Mouse (Mus musculus) E14TG2a.4 (cell line): ENCODE results near the gene Sh3gl2.
A peak's percentile ranks its signal among the peaks of the same experiment; 100 is the strongest.

Experiments
- H3K27me3 ChIP-seq: 2 replicates; pipeline ENCODE4 v1.6.1; 2014; ENCODE audit warnings: low read length, control low read depth; ENCODE audit not compliant: insufficient read depth
- H3K36me3 ChIP-seq: 2 replicates; pipeline ENCODE4 v1.6.1; 2014; ENCODE audit warnings: low read length, control low read depth; ENCODE audit not compliant: insufficient read depth
- H3K4me1 ChIP-seq: replicated peaks from 2 replicates; pipeline ENCODE4 v1.6.1; 2014; ENCODE audit warnings: low read depth, low read length, control low read depth
- H3K4me3 ChIP-seq: replicated peaks from 2 replicates; pipeline ENCODE4 v1.5.1; 2014; ENCODE audit warnings: mild to moderate bottlenecking, low read length
- H3K9me3 ChIP-seq: 2 replicates; pipeline ENCODE4 v1.6.1; 2014; ENCODE audit warnings: low read length, control low read depth
- CTCF ChIP-seq: conservative IDR thresholded peaks from 2 replicates; pipeline ENCODE4 v1.5.1; 2014; ENCODE audit warnings: low read length
- NANOG ChIP-seq: IDR thresholded peaks from 2 replicates; pipeline ENCODE4 v1.6.1; 2014; ENCODE audit warnings: borderline replicate concordance, low read length, mixed read lengths
- POU5F1 ChIP-seq: IDR thresholded peaks from 2 replicates; pipeline ENCODE4 v1.6.1; 2014; ENCODE audit warnings: low read length, borderline replicate concordance

Sh3gl2 gene

GRCm38 (mm10) chr4:85385241-85385640 lies 180.3 kb downstream of the Sh3gl2 start:
- Histone ChIP-seq H3K4me1 (peaks cover 3% of the 10 kb centered on the region; the same call in 1 of the 2 replicates), H3K9me3 (no peaks in the 10 kb centered on the region)
- TF ChIP-seq POU5F1 (no peak), NANOG (no peak), CTCF (no peak)

GRCm38 (mm10) chr4:85387676-85388075 lies 182.8 kb downstream of the Sh3gl2 start:
- TF ChIP-seq NANOG (no peak), POU5F1 (no peak), CTCF (no peak)
- no peaks in the 10 kb centered on the region for H3K27me3 ChIP-seq
- H3K4me1 ChIP-seq = peaks cover 3% of the 10 kb centered on the region; the same call in 1 of the 2 replicates
- H3K9me3 ChIP-seq = peaks cover 7% of the 10 kb centered on the region; the same call in 1 of the 2 replicates
- peaks cover 48% of the 10 kb centered on the region for H3K36me3 ChIP-seq
- H3K4me3 ChIP-seq = no peak overlapping the region

More at GRCm38 (mm10) chr4:85385241-85385640, 180.3 kb downstream of the Sh3gl2 start:
- H3K36me3 ChIP-seq = peaks cover 49% of the 10 kb centered on the region
- H3K27me3 ChIP-seq = no peaks in the 10 kb centered on the region
- no peak overlapping the region for H3K4me3 ChIP-seq

GRCm38 (mm10) chr4:85391795-85392194 lies 186.9 kb downstream of the Sh3gl2 start:
- peaks cover 7% of the 10 kb centered on the region; the same call in 1 of the 2 replicates for H3K9me3 ChIP-seq
- H3K4me1 ChIP-seq = 0 out of 2 replicates have a peak, but pooled peaks cover 3% of the 10 kb centered on the region
- TF ChIP-seq POU5F1 (no peak), CTCF (peak; percentile 8; the same call in 1 of the 2 replicates), NANOG (no peak)
- no peaks in the 10 kb centered on the region for H3K27me3 ChIP-seq
- no peak overlapping the region for H3K4me3 ChIP-seq
- H3K36me3 ChIP-seq = peaks cover 44% of the 10 kb centered on the region

- H3K36me3 ChIP-seq = no peaks in the 10 kb centered on the region
- no peak overlapping the region for H3K4me3 ChIP-seq
- no peak for TF ChIP-seq POU5F1
- TF ChIP-seq NANOG = no peak
- TF ChIP-seq CTCF = no peak
- no peaks in the 10 kb centered on the region for H3K9me3 ChIP-seq
- H3K4me1 ChIP-seq = peaks cover 13% of the 10 kb centered on the region; the same call in 1 of the 2 replicates
- H3K27me3 ChIP-seq = no peaks in the 10 kb centered on the region
These were observed 193.8 kb downstream of the Sh3gl2 start for GRCm38 (mm10) chr4:85398765-85399164.

- Histone ChIP-seq H3K4me1 (peaks cover 11% of the 10 kb centered on the region; the same call in 1 of the 2 replicates), H3K4me3 (no peak overlapping the region), H3K36me3 (no peaks in the 10 kb centered on the region), H3K27me3 (no peaks in the 10 kb centered on the region), H3K9me3 (no peaks in the 10 kb centered on the region)
- peak; percentile 64 for TF ChIP-seq CTCF
- TF ChIP-seq NANOG = no peak
These were observed 197.9 kb downstream of the Sh3gl2 start for GRCm38 (mm10) chr4:85402823-85403222.

GRCm38 (mm10) chr4:85404424-85405194 lies 199.7 kb downstream of the Sh3gl2 start:
- Histone ChIP-seq H3K27me3 (no peaks in the 10 kb centered on the region), H3K4me3 (no peak overlapping the region), H3K9me3 (no peaks in the 10 kb centered on the region), H3K36me3 (no peaks in the 10 kb centered on the region), H3K4me1 (peaks cover 7% of the 10 kb centered on the region; the same call in 1 of the 2 replicates)
- TF ChIP-seq CTCF = peak; percentile 100
- no peak for TF ChIP-seq POU5F1

GRCm38 (mm10) chr4:85405276-85405675 lies 200.3 kb downstream of the Sh3gl2 start:
- no peaks in the 10 kb centered on the region for H3K27me3 ChIP-seq
- peaks cover 7% of the 10 kb centered on the region; the same call in 1 of the 2 replicates for H3K4me1 ChIP-seq
- no peaks in the 10 kb centered on the region for H3K36me3 ChIP-seq
- H3K4me3 ChIP-seq = no peak overlapping the region
- TF ChIP-seq NANOG (no peak), POU5F1 (no peak), CTCF (no peak)
- no peaks in the 10 kb centered on the region for H3K9me3 ChIP-seq

- TF ChIP-seq NANOG (no peak), POU5F1 (no peak), CTCF (no peak)
- Histone ChIP-seq H3K36me3 (no peaks in the 10 kb centered on the region), H3K4me3 (no peak overlapping the region), H3K9me3 (no peaks in the 10 kb centered on the region), H3K27me3 (no peaks in the 10 kb centered on the region), H3K4me1 (no peaks in the 10 kb centered on the region)
These were observed 211.5 kb downstream of the Sh3gl2 start for GRCm38 (mm10) chr4:85416466-85416865.

- Histone ChIP-seq H3K9me3 (no peaks in the 10 kb centered on the region), H3K27me3 (no peaks in the 10 kb centered on the region), H3K36me3 (no peaks in the 10 kb centered on the region), H3K4me1 (no peaks in the 10 kb centered on the region), H3K4me3 (no peak overlapping the region)
- TF ChIP-seq CTCF = no peak
- no peak for TF ChIP-seq NANOG
- no peak for TF ChIP-seq POU5F1
These were observed 215.5 kb downstream of the Sh3gl2 start for GRCm38 (mm10) chr4:85420429-85420828.
